Mouse (Mus musculus): ENCODE results near the gene Ifitm3.
"Not testable (repeated sequence)": the region's sequence is repeated elsewhere in the genome, so short reads cannot be mapped to it uniquely, and the experiment has no call there.

Ifitm3 gene

GRCm38 (mm10) chr7:141000881-141001708, 9.5 kb downstream of the Ifitm3 start:
- no peak for DNase-seq (ENCODE audit: low spot score in 2 of 2)

- no peak for DNase-seq (ENCODE audit: low spot score in 2 of 2)
Observed at GRCm38 (mm10) chr7:140998853-140999700, 11.5 kb downstream of the Ifitm3 start.

- no peak for DNase-seq (ENCODE audit: low spot score in 2 of 2)
Observed at GRCm38 (mm10) chr7:140997817-140998216, 12.8 kb downstream of the Ifitm3 start.

GRCm38 (mm10) chr7:140991117-140991689, 19.4 kb downstream of the Ifitm3 start:
- no peak for DNase-seq (ENCODE audit: low spot score in 2 of 2)

- DNase-seq (ENCODE audit: low spot score in 2 of 2) = no peak
Observed at GRCm38 (mm10) chr7:140990622-140991021, 19.9 kb downstream of the Ifitm3 start.

GRCm38 (mm10) chr7:140990185-140990584, 20.4 kb downstream of the Ifitm3 start:
- no peak for DNase-seq (ENCODE audit: low spot score in 2 of 2)

- no peak for DNase-seq (ENCODE audit: low spot score in 2 of 2)
Observed at GRCm38 (mm10) chr7:140989022-140989421, 21.5 kb downstream of the Ifitm3 start.

- no peak for DNase-seq (ENCODE audit: low spot score in 2 of 2)
Observed at GRCm38 (mm10) chr7:140987182-140988138, 23.1 kb downstream of the Ifitm3 start.

GRCm38 (mm10) chr7:140982971-140983370, 27.6 kb downstream of the Ifitm3 start:
- DNase-seq (ENCODE audit: low spot score in 2 of 2) = no peak

- DNase-seq (ENCODE audit: low spot score in 2 of 2) = no peak
Observed at GRCm38 (mm10) chr7:140981704-140982103, 28.9 kb downstream of the Ifitm3 start.

- not testable (repeated sequence) for DNase-seq (ENCODE audit: low spot score in 2 of 2)
Observed at GRCm38 (mm10) chr7:140976720-140977119, 33.9 kb downstream of the Ifitm3 start.

GRCm38 (mm10) chr7:140975465-140975864, 35.1 kb downstream of the Ifitm3 start:
- DNase-seq (ENCODE audit: low spot score in 2 of 2) = no peak

- no peak for DNase-seq (ENCODE audit: low spot score in 2 of 2)
Observed at GRCm38 (mm10) chr7:140974940-140975339, 35.6 kb downstream of the Ifitm3 start.

- no peak for DNase-seq (ENCODE audit: low spot score in 2 of 2)
Observed at GRCm38 (mm10) chr7:140973396-140974165, 37.0 kb downstream of the Ifitm3 start.

GRCm38 (mm10) chr7:140971479-140972171, 38.9 kb downstream of the Ifitm3 start:
- DNase-seq (ENCODE audit: low spot score in 2 of 2) = peak; percentile 79 to 87

- no peak for DNase-seq (ENCODE audit: low spot score in 2 of 2)
Observed at GRCm38 (mm10) chr7:140970931-140971330, 39.6 kb downstream of the Ifitm3 start.

GRCm38 (mm10) chr7:140968710-140969109, 41.9 kb downstream of the Ifitm3 start:
- DNase-seq (ENCODE audit: low spot score in 2 of 2) = not testable (repeated sequence)

GRCm38 (mm10) chr7:140967862-140968591, 42.5 kb downstream of the Ifitm3 start:
- no peak for DNase-seq (ENCODE audit: low spot score in 2 of 2)

- DNase-seq (ENCODE audit: low spot score in 2 of 2) = no peak
Observed at GRCm38 (mm10) chr7:140966921-140967320, 43.6 kb downstream of the Ifitm3 start, which contains the start of gene Ifitm1. Ifitm1 (plus strand) TSS chr7:140967221.
